Mouse (Mus musculus) liver, embryonic 11.5 days (tissue): ENCODE results near the gene Fam118b. TPM values are rescaled to one million over a fixed set of nuclear protein-coding genes. Genes with fewer than 3 reads are reported as not detected.

Source experiments
- ATAC-seq: fragments of 200-750 bp; cut with Nextera tagmentation; replicated peaks from 2 replicates; pipeline ENCODE4 v1.8.0; 2017; ENCODE audit warnings: moderate number of reproducible peaks, mild to moderate bottlenecking, moderate TSS enrichment, moderate library complexity; ENCODE audit not compliant: low FRiP score
- DNase-seq: peaks from one replicate; pipeline ENCODE4 v3.0.0-alpha.2; 2017; ENCODE audit warnings: low spot score
- H3K27ac ChIP-seq: fragments of 300-500 bp; sonication (generic); 2 replicates; pipeline ENCODE4 v1.5.1; 2014; ENCODE audit warnings: mild to moderate bottlenecking, low read depth, low read length, control low read depth
- H3K27me3 ChIP-seq: fragments of 300-500 bp; sonication (generic); replicated peaks from 2 replicates; pipeline ENCODE4 v1.6.1; 2014; ENCODE audit warnings: low read length, mixed read lengths; ENCODE audit not compliant: control insufficient read depth, insufficient read depth
- H3K36me3 ChIP-seq: fragments of 300-500 bp; sonication (generic); 2 replicates; pipeline ENCODE4 v1.6.1; 2014; ENCODE audit warnings: mild to moderate bottlenecking, low read length, moderate library complexity, mixed read lengths; ENCODE audit not compliant: control insufficient read depth, insufficient read depth
- H3K4me1 ChIP-seq: fragments of 300-500 bp; sonication (generic); replicated peaks from 2 replicates; pipeline ENCODE4 v1.6.1; 2014; ENCODE audit warnings: low read length, mixed read lengths; ENCODE audit not compliant: control insufficient read depth, insufficient read depth
- H3K4me2 ChIP-seq: fragments of 300-500 bp; sonication (generic); 2 replicates; pipeline ENCODE4 v1.6.1; 2014; ENCODE audit warnings: mild to moderate bottlenecking, control low read depth, moderate library complexity
- H3K4me3 ChIP-seq: fragments of 300-500 bp; sonication (generic); 2 replicates; pipeline ENCODE4 v1.5.1; 2014; ENCODE audit warnings: low read depth, low read length, control low read depth
- H3K9ac ChIP-seq: fragments of 300-500 bp; sonication (generic); 2 replicates; pipeline ENCODE4 v1.6.1; 2014; ENCODE audit warnings: low read depth, low read length, control low read depth
- H3K9me3 ChIP-seq: fragments of 300-500 bp; sonication (generic); 2 replicates; pipeline ENCODE4 v1.6.1; 2016; ENCODE audit warnings: low read length, inconsistent platforms, mixed read lengths; ENCODE audit not compliant: control insufficient read depth
- WGBS: fragments of 180-500 bp; shearing (Covaris S2); extraction: QIAGEN DNeasy Blood & Tissue Kit; methylation state at CpG from one replicate; pipeline ENCODE4 v1.1.7; 2014; 5-methylcytosine and 5-hydroxymethylcytosine counted together
- polyA plus RNA-seq: library from polyadenylated mRNA; unstranded; fragments of >200 nt; fragmentation: Nextera tagmentation; extraction: Ambion mirVana; gene quantifications from 2 replicates; pipeline ENCODE4 v1.2.1, GENCODE M21; 2014

Fam118b gene
- polyA plus RNA-seq, 1 experiment from 2014 or later, result 31.3 TPM

GRCm38 (mm10) chr9:35176124-35176659 is 91.4 kb downstream of the Fam118b start:
- no peak for DNase-seq
- H3K27ac ChIP-seq, result no peak overlapping the region
- no peaks in the 10 kb centered on the region for H3K9me3 ChIP-seq
- peaks cover 6% of the 10 kb centered on the region; the same call in 1 of the 2 replicates for H3K4me1 ChIP-seq
- no peaks in the 10 kb centered on the region for H3K36me3 ChIP-seq
- 48% methylated on average over 14 of the region's 14 CpGs for WGBS
- peak overlapping the region; percentile 76; the same call in 1 of the 2 replicates for H3K9ac ChIP-seq
- ATAC-seq, result no peak
- H3K4me3 ChIP-seq, result peak overlapping the region; percentile 66
- H3K4me2 ChIP-seq, result peak overlapping the region; percentile 89
- H3K27me3 ChIP-seq, result no peaks in the 10 kb centered on the region

DNA sequence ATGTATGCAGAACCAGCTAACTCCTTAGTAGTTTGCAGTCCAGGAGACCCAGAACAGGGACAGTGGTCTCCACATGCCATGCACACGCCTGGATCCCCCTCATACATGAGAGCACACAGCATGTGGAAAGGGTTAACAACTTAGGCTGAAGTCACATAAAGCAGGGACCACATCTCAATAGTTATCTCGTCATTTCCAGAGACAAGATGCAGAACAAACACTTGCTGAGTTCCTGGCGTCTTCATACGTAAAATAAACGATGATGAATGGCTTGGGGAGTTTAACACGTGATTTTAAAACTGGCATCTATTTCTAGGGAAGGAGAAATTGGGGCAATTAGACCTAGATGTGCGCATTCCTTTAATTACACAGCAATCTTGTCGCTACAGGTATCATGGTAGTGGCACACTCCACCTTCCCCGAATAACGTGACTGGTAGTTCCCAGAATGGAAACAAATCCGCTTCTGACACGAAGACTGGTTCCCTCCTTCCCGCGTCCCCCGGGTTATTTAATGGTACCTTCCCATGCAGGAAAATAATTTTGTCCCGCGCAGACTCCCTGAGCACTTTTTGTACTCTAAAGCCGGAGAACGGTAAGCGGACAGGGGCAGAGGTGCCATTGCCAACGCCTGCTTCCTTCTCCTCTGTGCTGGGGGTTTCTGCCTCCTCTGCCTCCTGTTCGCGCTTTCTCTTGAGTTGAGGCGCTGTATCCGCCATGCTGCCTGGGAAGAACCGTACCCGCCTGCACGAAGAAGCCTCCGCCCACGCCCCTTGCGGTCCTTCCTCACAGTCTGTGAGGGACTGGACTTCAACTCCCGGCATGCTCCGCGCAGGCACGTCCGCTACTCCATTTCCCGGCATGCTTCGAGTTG is 92.1 kb downstream of the Fam118b start, which contains the start of gene Dcps:
Gene Dcps, minus strand, starts transcription at position 811 of the 873 bp plus-strand sequence.
- WGBS, result under 1% methylated on average over 38 of the region's 38 CpGs
- peaks cover 6% of the 10 kb centered on the region; the same call in 1 of the 2 replicates for H3K4me1 ChIP-seq
- peak within 1 kb of the TSS; percentile 66 for H3K4me3 ChIP-seq

DNA sequence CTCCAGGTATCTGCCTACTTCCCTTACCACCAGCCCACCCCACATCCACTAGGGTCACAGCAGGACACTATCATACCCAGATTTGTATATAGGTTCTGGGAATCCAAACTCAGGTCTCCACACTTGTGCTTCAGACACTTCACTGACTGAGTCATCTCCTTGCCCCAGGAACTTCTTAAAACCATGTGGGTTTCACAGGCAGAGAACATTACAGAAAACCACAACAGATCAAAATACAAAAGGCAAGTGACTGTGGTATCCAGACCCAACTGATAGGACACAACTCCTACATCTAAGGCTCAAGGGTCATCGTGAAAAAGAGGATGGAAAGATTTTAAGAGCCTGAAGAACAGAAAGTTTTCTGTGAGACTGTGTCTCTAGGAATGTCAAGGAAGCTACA is 94.3 kb downstream of the Fam118b start:
- ATAC-seq (no peak), DNase-seq (no peak)
- peaks cover 6% of the 10 kb centered on the region; the same call in 1 of the 2 replicates for H3K4me1 ChIP-seq
- no peak overlapping the region for H3K27ac ChIP-seq
- no peaks in the 10 kb centered on the region for H3K27me3 ChIP-seq
- peaks cover 6% of the 10 kb centered on the region; the same call in 1 of the 2 replicates for H3K36me3 ChIP-seq
- H3K4me3 ChIP-seq, result no peak overlapping the region
- no peak overlapping the region for H3K4me2 ChIP-seq
- no peaks in the 10 kb centered on the region for H3K9me3 ChIP-seq
- 74% methylated on average over 1 of the region's 1 CpGs for WGBS
- H3K9ac ChIP-seq, result no peak overlapping the region

More for the DNA sequence above, 92.1 kb downstream of the Fam118b start, which contains the start of gene Dcps:
- no peaks in the 10 kb centered on the region for H3K27me3 ChIP-seq
- no peaks in the 10 kb centered on the region for H3K36me3 ChIP-seq
- peak; percentile 94 for DNase-seq
- peak; percentile 98 for ATAC-seq
- peak within 1 kb of the TSS; percentile 67 for H3K27ac ChIP-seq
- H3K9ac ChIP-seq, result peak within 1 kb of the TSS; percentile 76
- H3K9me3 ChIP-seq, result no peaks in the 10 kb centered on the region
- H3K4me2 ChIP-seq, result peak within 1 kb of the TSS; percentile 89

GRCm38 (mm10) chr9:35170071-35170470 is 97.5 kb downstream of the Fam118b start:
- Histone ChIP-seq H3K27ac (no peak overlapping the region), H3K4me2 (no peak overlapping the region), H3K36me3 (peaks cover 6% of the 10 kb centered on the region; the same call in 1 of the 2 replicates), H3K4me3 (no peak overlapping the region), H3K9ac (no peak overlapping the region), H3K4me1 (peaks cover 6% of the 10 kb centered on the region; the same call in 1 of the 2 replicates), H3K27me3 (no peaks in the 10 kb centered on the region), H3K9me3 (no peaks in the 10 kb centered on the region)
- ATAC-seq (no peak), DNase-seq (no peak)
- 89% methylated on average over 7 of the region's 7 CpGs for WGBS

Other genes with a start within 250 kb of the Fam118b start
- 34.8 and 40.1 TPM in 2 replicates for gene St3gal4, start 148.5 kb downstream of the Fam118b start, polyA plus RNA-seq
- gene Dcps, start 91.7 kb downstream of the Fam118b start, polyA plus RNA-seq, result 90.9 and 95.2 TPM in 2 replicates
- 98.7 and 108 TPM in 2 replicates for gene Srpr, start 67.6 kb downstream of the Fam118b start, polyA plus RNA-seq
- 10.5 and 11.0 TPM in 2 replicates for gene Tirap, start 67.5 kb downstream of the Fam118b start, polyA plus RNA-seq
- 55.4 and 57.2 TPM in 2 replicates for gene Foxred1, start 56.8 kb downstream of the Fam118b start, polyA plus RNA-seq
- gene Rpusd4, start 60 bp upstream of the Fam118b start, polyA plus RNA-seq, result 34.6 and 36.3 TPM in 2 replicates
- gene Cdon, start 153.3 kb upstream of the Fam118b start, polyA plus RNA-seq, result 0.91 and 1.5 TPM in 2 replicates